Mouse (Mus musculus): ENCODE measurements at regions not wholly inside any gene's neighbourhood (a gene's known extent, or its start where the extent isn't known, plus 50 kb on each side); places are given as distances from the start of the nearest gene placed in this dataset.

DNA sequence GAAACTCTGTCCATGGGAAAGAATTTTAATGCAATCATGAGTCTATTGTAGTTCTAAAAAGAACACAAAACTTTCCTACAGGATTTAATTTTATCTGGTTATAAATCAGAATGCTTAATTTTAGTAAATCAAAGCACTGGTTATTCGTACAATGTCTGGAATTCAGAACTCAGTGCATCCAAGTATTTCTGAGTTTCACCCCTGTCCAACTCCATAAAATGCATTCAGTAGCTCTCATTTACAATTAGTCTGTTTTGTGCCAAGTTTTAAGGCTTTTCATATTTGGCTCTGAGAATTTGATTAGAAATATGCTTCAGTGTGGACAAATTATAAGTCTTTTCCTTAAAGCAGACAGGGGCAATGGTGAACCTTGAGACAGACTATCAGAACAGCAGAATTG, 433.0 kb upstream of the Slc8a1 start:
- intact Hi-C loops (cut with DNase I): no loop called here
- DNase-seq (ENCODE audit: low spot score in 2 of 2): no peak

DNA sequence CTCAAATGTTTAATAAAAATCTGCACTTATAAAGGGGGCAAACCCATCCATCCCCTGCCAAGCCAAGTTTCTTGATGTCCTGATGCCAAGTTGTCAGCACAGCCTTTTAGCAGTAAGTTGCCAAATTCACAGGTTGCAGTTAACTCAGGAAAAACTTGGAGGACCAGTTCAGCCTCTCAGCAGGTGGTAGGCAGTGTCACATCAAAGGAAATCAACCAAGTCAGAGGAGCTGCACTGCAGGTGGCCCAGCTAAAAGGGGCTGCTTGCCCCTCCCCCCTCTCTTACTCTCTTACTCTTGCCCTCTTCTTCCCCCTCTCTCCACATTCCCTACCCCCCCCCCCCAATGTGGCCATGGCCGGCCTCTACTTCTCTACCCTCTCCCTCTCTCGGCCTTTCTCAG, 415.3 kb upstream of the Slc8a1 start:
- DNase-seq (ENCODE audit: low spot score in 2 of 2): no peak
- intact Hi-C loops (cut with DNase I): no loop called here

DNA sequence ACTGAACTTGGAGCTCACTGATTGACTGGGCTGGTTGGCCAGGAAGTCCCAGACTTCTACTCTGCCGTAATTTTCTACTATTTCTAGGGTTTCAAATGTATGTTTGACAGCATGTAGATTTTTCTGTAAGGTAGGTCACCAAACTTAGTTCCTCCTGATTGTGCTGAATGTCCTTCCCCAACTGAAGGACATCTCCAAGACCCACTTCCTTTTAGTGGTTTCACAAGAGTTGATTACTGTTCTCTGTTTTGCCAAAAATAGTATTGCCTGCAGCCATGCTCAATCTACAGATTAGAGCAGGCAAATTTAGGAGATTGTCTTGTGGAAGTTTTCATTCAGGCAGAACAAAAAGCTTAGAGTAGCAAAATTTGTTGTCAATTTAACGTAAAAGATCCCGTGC, 396.7 kb upstream of the Slc8a1 start:
- intact Hi-C loops (cut with DNase I): no loop called here
- DNase-seq (ENCODE audit: low spot score in 2 of 2): no peak

DNA sequence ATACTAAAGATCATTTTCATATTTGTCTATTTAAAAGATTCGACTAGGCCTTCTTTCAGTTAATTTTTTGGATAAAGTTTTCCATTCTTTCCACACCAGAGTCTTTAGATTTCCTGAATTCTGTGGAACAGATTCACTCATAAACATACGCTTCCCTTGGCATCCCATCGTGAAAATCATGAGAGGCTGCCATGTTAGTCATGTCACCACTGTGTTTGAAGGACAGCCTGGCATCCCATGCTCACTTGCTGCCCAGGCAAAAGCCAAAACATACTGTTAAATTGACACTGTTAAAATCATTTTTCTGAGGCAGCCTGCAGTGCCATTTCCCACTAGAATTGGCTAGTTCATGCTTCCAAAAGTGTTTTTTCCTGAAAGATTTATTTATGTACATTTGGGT, 394.8 kb upstream of the Slc8a1 start:
- intact Hi-C loops (cut with DNase I): no loop called here
- DNase-seq (ENCODE audit: low spot score in 2 of 2): no peak

GRCm38 (mm10) chr17:82087141-82087540, 349.0 kb upstream of the Slc8a1 start:
- no peak for DNase-seq (ENCODE audit: low spot score in 2 of 2)
- intact Hi-C loops (cut with DNase I): no loop called here

- DNase-seq (ENCODE audit: low spot score in 2 of 2): no peak
- intact Hi-C loops (cut with DNase I): no loop called here
Measured at GRCm38 (mm10) chr17:82080301-82080700, 342.1 kb upstream of the Slc8a1 start.

Small RNA genes in the stretch of these regions (microRNA-seq; reads per million reads assigned to microRNA genes)
- gene Gm23400 (0 reads per million in 2 experiments), gene Gm27359 (0 reads per million in 2 experiments)
